Mouse (Mus musculus): ENCODE results near the gene Traf3.

Traf3 gene

GRCm38 (mm10) chr12:111309931-111310330 lies 143.8 kb downstream of the Traf3 start:
- in situ Hi-C loops (cut with MboI, MseI), result no loop called here

GRCm38 (mm10) chr12:111311775-111312174 lies 145.6 kb downstream of the Traf3 start:
- in situ Hi-C loops (cut with MboI, MseI), result no loop called here

- in situ Hi-C loops (cut with MboI, MseI), result no loop called here
Observed at GRCm38 (mm10) chr12:111314273-111314672, 148.1 kb downstream of the Traf3 start.

Data from regulatory T cell (primary cell).